Mouse (Mus musculus): ENCODE measurements around the gene Fgfr2.

GRCm38 (mm10) chr7:131264251-131264650 lies 1858.9 kb downstream of the Fgfr2 start:
- TF ChIP-seq CTCF (IDR thresholded peaks at IDR 0.05; ENCODE audit: control insufficient read depth, insufficient read depth, insufficient read length) = no peak
- no peak for TF ChIP-seq CEBPB (IDR thresholded peaks at IDR 0.05; ENCODE audit: low read depth)
- no peak for TF ChIP-seq MYOD1 (IDR thresholded peaks at IDR 0.05; ENCODE audit: control insufficient read depth, insufficient read length, low read depth)
- TF ChIP-seq USF1 (IDR thresholded peaks at IDR 0.05; ENCODE audit: low read depth) = no peak
- no peak for TF ChIP-seq MYOG (IDR thresholded peaks at IDR 0.05; ENCODE audit: control insufficient read depth, extremely low read depth, insufficient read length)
- TF ChIP-seq MAX (IDR thresholded peaks at IDR 0.05) = no peak
